Mouse (Mus musculus) heart, embryonic 14.5 days (tissue): Measurements from ENCODE around the gene 9430097D07Rik. TPM values are rescaled to one million over a fixed set of nuclear protein-coding genes. Genes with fewer than 3 reads are reported as not detected.
A peak's percentile ranks its signal among the peaks of the same experiment; 100 is the strongest.

Source experiments
- ATAC-seq: fragments of 200-750 bp; cut with Nextera tagmentation; 2 replicates; pipeline ENCODE4 v1.8.0; 2017; ENCODE audit warnings: low read depth, moderate TSS enrichment; ENCODE audit not compliant: insufficient number of reproducible peaks, insufficient read depth, low FRiP score
- H3K27ac ChIP-seq, 2 experiments: fragments of 200-500 bp in 1 of 2; fragments of 300-500 bp in 1 of 2; sonication (generic) in 1 of 2; replicated peaks in 1 of 2; 2 replicates each; pipeline ENCODE4 v1.5.1; 2012 to 2014; ENCODE audit warnings: low read depth in 2 of 2, low read length in 2 of 2, control low read depth in 1 of 2, mild to moderate bottlenecking in 1 of 2, mixed read lengths in 1 of 2; ENCODE audit not compliant: control insufficient read depth in 1 of 2, insufficient read depth in 1 of 2
- H3K27me3 ChIP-seq: fragments of 300-500 bp; sonication (generic); 2 replicates; pipeline ENCODE4 v1.6.1; 2014; ENCODE audit warnings: mild to moderate bottlenecking, low read length, control low read depth; ENCODE audit not compliant: control insufficient read depth, insufficient read depth
- H3K36me3 ChIP-seq: fragments of 300-500 bp; sonication (generic); 2 replicates; pipeline ENCODE4 v1.6.1; 2014; ENCODE audit warnings: mild to moderate bottlenecking, control low read depth, low read length, mixed read lengths; ENCODE audit not compliant: control insufficient read depth, insufficient read depth
- H3K4me1 ChIP-seq, 2 experiments: fragments of 200-500 bp in 1 of 2; fragments of 300-500 bp in 1 of 2; sonication (generic) in 1 of 2; 2 replicates each; pipeline ENCODE4 v1.6.1; 2012 to 2014; ENCODE audit warnings: low read length in 2 of 2, control low read depth in 1 of 2, mixed read lengths in 1 of 2; ENCODE audit not compliant: control insufficient read depth in 2 of 2, insufficient read depth in 2 of 2
- H3K4me2 ChIP-seq: fragments of 300-500 bp; sonication (generic); 2 replicates; pipeline ENCODE4 v1.6.1; 2014; ENCODE audit warnings: mild to moderate bottlenecking, low read length
- H3K4me3 ChIP-seq, 2 experiments: fragments of 200-500 bp in 1 of 2; fragments of 300-500 bp in 1 of 2; sonication (generic) in 1 of 2; 2 replicates each; pipeline ENCODE4 v1.5.1; 2012 to 2014; ENCODE audit warnings: low read length in 2 of 2, mild to moderate bottlenecking in 2 of 2, control low read depth in 1 of 2, low read depth in 1 of 2, moderate library complexity in 1 of 2; ENCODE audit not compliant: control insufficient read depth in 1 of 2, insufficient read depth in 1 of 2
- H3K9ac ChIP-seq: fragments of 300-500 bp; sonication (generic); 2 replicates; pipeline ENCODE4 v1.6.1; 2014; ENCODE audit warnings: mild to moderate bottlenecking, low read length
- H3K9me3 ChIP-seq: fragments of 300-500 bp; sonication (generic); 2 replicates; pipeline ENCODE4 v1.6.1; 2016; ENCODE audit warnings: low read length, control low read depth; ENCODE audit not compliant: control insufficient read depth
- WGBS: fragments of 180-500 bp; shearing (Covaris S2); extraction: QIAGEN DNeasy Blood & Tissue Kit; methylation state at CpG from one replicate; pipeline ENCODE4 v1.1.7; 2014; 5-methylcytosine and 5-hydroxymethylcytosine counted together
- polyA plus RNA-seq: library from polyadenylated mRNA; unstranded; fragments of >200 nt; fragmentation: Nextera tagmentation; extraction: Ambion mirVana; gene quantifications from 2 replicates; pipeline ENCODE4 v1.2.1, GENCODE M21; 2014

The 9430097D07Rik gene
- polyA plus RNA-seq, 1 experiment from 2014 or later, result not detected

DNA sequence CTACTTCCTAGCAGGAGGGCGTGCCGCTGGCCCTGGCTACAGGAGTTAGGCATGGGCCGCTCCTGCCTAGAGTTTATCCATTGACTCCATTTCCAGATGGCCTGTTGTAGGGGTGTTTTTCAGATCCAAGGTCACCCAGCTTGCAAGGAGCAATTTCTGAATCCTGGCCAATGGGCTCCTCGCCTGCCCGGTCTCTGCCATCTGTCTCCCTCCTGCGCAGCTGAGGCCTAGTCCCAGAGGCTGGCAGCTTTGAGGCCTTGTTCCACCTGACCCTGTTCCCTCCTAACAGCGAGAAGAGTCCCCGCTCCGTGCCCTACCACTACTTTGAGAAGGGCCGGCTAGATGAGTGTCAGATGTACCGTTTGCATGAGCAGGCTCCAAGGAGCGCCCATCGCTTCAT lies 21.2 kb upstream of the 9430097D07Rik start:
- WGBS, result 88% methylated on average over 13 of the region's 13 CpGs
- H3K36me3 ChIP-seq, result peaks cover 74% of the 10 kb centered on the region
- no peaks in the 10 kb centered on the region for H3K9me3 ChIP-seq
- peaks cover 0 to 6% of the 10 kb centered on the region in 2 experiments; a peak in 2 of 4 replicates for H3K4me1 ChIP-seq
- no peak for ATAC-seq
- no peak overlapping the region for H3K9ac ChIP-seq
- no peak overlapping the region for H3K4me3 ChIP-seq
- H3K4me2 ChIP-seq, result no peak overlapping the region
- no peaks in the 10 kb centered on the region for H3K27me3 ChIP-seq
- H3K27ac ChIP-seq, result no peak overlapping the region

DNA sequence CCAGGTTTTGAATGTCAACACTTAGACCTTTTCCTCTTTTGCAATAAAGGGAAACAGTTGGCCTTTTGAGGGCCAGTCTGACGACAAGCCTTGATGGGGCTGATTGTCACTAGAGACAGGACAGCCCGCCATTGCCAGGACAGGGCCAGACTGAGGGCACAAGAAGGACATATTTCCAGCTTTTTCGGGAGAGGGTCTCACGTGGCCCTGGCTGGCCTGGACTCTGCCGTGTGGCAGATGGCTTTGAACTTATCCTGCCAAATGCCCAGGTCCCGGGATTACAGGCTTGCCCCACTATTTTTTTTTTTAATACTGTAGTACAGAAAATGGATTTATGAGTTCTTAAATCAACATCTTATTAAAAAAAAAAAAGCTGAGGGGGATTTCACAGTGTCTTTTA lies 15.8 kb upstream of the 9430097D07Rik start:
- Histone ChIP-seq H3K4me1 (peaks cover 23 to 28% of the 10 kb centered on the region in 2 experiments), H3K4me2 (no peak overlapping the region), H3K9me3 (no peaks in the 10 kb centered on the region), H3K27me3 (no peaks in the 10 kb centered on the region), H3K27ac (no peak overlapping the region), H3K9ac (no peak overlapping the region), H3K4me3 (no peak overlapping the region), H3K36me3 (peaks cover 60% of the 10 kb centered on the region)
- no peak for ATAC-seq
- WGBS, result 71% methylated on average over 6 of the region's 6 CpGs

DNA sequence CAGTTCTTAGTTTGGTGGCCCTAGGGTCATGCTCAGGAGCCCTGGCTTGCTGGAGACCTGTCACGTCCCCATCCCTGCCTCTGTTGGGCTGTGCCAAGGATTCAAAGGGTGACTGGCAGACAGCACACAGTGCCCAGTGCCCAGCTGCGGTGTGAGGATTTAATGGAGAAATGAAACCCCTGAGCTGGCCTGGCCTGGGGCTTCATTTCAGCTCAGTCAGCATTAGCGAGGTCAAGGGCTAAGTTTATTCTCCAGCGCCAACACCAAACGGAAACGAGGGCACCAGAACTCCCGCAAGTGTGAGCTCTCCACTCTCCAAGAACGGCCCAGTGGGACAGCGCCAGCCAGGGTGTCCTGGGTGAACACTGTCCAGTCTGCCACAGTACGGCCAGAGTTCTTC lies 14.7 kb upstream of the 9430097D07Rik start:
- 0 out of 4 replicates have a peak overlapping the region, but pooled peaks of 1 of the 2 experiments have one; percentile 75 for H3K27ac ChIP-seq
- H3K4me1 ChIP-seq, result peaks cover 23 to 28% of the 10 kb centered on the region in 2 experiments
- no peak overlapping the region for H3K4me2 ChIP-seq
- peaks cover 50% of the 10 kb centered on the region for H3K36me3 ChIP-seq
- no peak overlapping the region for H3K9ac ChIP-seq
- ATAC-seq, result no peak
- H3K4me3 ChIP-seq, result no peak overlapping the region
- 84% methylated on average over 10 of the region's 10 CpGs for WGBS
- H3K27me3 ChIP-seq, result no peaks in the 10 kb centered on the region
- no peaks in the 10 kb centered on the region for H3K9me3 ChIP-seq

DNA sequence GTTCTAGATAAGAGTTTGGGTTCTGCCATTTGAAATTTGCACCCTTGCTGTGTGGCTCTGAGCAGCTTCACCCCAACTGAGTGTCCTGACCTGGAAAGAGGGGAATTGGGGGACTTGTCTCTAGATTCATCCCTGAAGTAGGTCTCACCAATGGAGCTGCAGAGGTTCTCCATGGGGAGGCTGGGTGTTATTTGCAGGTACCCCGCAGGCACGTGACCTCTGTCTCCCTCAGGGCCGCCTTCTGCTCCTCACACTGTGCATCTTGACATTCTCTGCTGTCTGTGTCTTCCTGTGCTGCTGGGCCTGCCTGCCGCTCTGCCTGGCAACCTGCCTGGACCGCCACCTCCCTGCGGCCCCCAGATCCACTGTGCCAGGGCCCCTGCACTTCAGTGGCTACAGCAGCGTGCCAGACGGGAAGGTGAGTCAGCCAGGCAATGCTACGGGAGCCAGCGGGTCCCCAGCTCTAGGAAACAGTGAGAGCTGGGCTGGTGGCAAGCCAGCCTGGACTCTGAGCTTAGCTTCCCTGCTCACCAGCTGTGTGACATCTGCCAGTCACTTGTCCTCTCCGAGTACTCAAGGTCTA lies 13.8 kb upstream of the 9430097D07Rik start:
- peak overlapping the region; percentile 48 for H3K9ac ChIP-seq
- H3K4me2 ChIP-seq, result peak overlapping the region; percentile 89
- peaks cover 23 to 28% of the 10 kb centered on the region in 2 experiments for H3K4me1 ChIP-seq

DNA sequence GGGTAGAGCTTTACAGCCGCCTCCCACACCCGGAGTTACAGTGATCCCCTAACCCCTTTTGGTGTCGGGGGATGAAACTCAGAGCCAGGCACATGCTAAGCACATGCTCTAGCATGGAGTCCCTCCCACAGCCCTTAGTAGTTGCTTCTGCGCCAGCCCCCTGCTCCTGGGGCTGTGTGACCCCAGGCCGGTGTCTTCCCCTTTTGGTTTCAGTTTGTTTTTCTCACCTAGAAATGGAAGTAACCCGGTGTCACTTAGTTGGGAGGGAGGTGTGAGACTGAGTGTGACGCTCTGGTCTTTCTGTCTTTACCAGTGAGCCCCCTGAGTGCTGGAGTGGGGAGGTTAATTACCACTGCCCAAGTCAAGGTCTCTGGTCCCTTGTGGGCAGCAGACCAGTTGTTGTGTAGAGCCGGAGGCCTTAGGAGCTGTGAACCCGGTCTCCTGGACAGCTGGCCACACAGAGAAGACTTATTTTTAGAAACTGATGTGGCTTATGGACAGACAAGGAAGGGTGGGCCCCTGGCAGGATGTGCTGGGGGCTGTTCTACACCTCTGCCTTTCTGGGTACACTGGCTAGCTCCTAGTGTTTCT lies 12.3 kb upstream of the 9430097D07Rik start:
- H3K4me2 ChIP-seq, result peak overlapping the region; percentile 89
- H3K27ac ChIP-seq, result peak overlapping the region; percentile 88 to 89
- H3K27me3 ChIP-seq, result no peaks in the 10 kb centered on the region
- 10% methylated on average over 9 of the region's 9 CpGs for WGBS
- H3K9ac ChIP-seq, result peak overlapping the region; percentile 82
- H3K9me3 ChIP-seq, result no peaks in the 10 kb centered on the region
- peaks cover 27 to 28% of the 10 kb centered on the region in 2 experiments for H3K4me1 ChIP-seq
- peaks cover 26% of the 10 kb centered on the region for H3K36me3 ChIP-seq
- peak overlapping the region; percentile 66 to 78 for H3K4me3 ChIP-seq
- no peak for ATAC-seq

More for the DNA sequence above, 13.8 kb upstream of the 9430097D07Rik start:
- 23% methylated on average over 11 of the region's 11 CpGs for WGBS
- H3K9me3 ChIP-seq, result no peaks in the 10 kb centered on the region
- peaks cover 41% of the 10 kb centered on the region for H3K36me3 ChIP-seq
- ATAC-seq, result peak; percentile 15
- no peaks in the 10 kb centered on the region for H3K27me3 ChIP-seq
- peak overlapping the region; percentile 70 to 75 for H3K27ac ChIP-seq
- 0 out of 4 replicates have a peak overlapping the region, but pooled peaks have one; percentile 2 for H3K4me3 ChIP-seq

DNA sequence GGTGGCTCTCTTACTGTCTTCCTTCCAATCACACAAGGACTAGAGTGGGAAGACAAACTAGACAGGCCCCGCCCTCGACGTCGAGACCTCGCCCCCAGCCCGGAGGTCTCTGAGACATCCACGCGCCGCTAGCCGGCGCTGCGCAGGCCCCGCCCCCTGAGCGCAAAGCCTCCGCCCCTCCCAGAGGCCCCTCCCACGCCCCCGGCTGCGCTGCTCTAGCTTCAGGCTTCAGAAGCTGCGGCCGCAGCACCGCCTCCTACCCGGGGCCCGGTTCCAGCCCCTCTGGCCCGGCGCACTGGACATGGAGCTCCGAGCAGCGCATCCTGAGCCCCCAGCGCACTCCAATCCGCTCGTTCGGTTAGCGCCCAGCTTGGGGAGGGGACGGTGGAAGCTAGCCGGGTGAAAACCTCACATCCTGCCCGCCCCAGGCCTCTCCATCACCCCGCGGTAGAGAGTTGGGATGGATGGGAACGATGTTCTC lies 11.4 kb upstream of the 9430097D07Rik start, which contains the start of gene St6galnac4:
Gene St6galnac4 (plus strand): TSS at position 225 of the 481 bp plus-strand sequence.
- peak; percentile 84 for ATAC-seq
- H3K27me3 ChIP-seq, result 0 out of 2 replicates have a peak, but pooled peaks cover 3% of the 10 kb centered on the region
- peak within 1 kb of the TSS; percentile 82 for H3K9ac ChIP-seq
- peak within 1 kb of the TSS; percentile 88 to 89 for H3K27ac ChIP-seq
- peaks cover 28 to 29% of the 10 kb centered on the region in 2 experiments for H3K4me1 ChIP-seq
- peaks cover 17% of the 10 kb centered on the region for H3K36me3 ChIP-seq
- no peaks in the 10 kb centered on the region for H3K9me3 ChIP-seq
- peak within 1 kb of the TSS; percentile 89 for H3K4me2 ChIP-seq
- WGBS, result under 1% methylated on average over 38 of the region's 38 CpGs
- H3K4me3 ChIP-seq, result peak within 1 kb of the TSS; percentile 66 to 78

DNA sequence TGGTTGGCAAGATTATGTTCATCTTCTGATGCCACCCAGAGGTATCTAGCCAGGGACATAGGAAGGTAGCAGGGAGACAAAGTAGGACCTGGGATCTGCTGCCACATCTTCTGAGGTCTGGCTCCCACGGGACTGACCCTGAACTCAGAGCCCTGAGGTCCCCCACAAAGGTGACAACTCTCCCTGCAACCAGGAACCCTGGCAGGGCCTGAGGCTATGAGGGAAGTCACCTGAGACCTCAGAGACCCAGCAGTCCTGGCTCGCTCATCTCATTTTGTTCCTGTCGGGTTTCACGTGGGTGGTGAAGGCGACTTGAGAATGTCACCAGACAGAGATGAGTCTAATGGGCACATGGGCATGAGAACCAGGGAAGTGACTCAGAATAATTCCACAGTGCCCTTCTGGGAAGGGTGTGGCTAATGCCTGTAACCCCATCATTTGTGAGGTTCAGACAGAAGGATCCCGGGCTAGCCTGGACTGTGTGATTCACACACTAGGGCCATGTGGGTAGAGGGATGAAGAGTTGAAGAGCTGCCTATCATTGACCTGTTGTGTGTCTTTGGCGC lies 9.7 kb upstream of the 9430097D07Rik start:
- Histone ChIP-seq H3K4me2 (no peak overlapping the region), H3K27ac (no peak overlapping the region), H3K9ac (no peak overlapping the region), H3K27me3 (peaks cover 9% of the 10 kb centered on the region; the same call in 1 of the 2 replicates), H3K9me3 (no peaks in the 10 kb centered on the region), H3K4me3 (no peak overlapping the region), H3K4me1 (peaks cover 28 to 31% of the 10 kb centered on the region in 2 experiments), H3K36me3 (peaks cover 7% of the 10 kb centered on the region; the same call in 1 of the 2 replicates)
- WGBS, result 76% methylated on average over 7 of the region's 7 CpGs
- ATAC-seq, result no peak
